Mouse (Mus musculus) embryonic facial prominence, embryonic 10.5 days (tissue): Measurements from ENCODE around the gene Pde6g. TPM values are rescaled to one million over a fixed set of nuclear protein-coding genes. Genes with fewer than 3 reads are reported as not detected.
A peak's percentile ranks its signal among the peaks of the same experiment; 100 is the strongest.
"Not testable (repeated sequence)": the region's sequence is repeated elsewhere in the genome, so short reads cannot be mapped to it uniquely, and the experiment has no call there.

Source experiments
- DNase-seq: peaks from one replicate; pipeline ENCODE4 v3.0.0-alpha.2; 2017; ENCODE audit warnings: low spot score
- H3K27ac ChIP-seq: fragments of 300-500 bp; sonication (generic); replicated peaks from 2 replicates; pipeline ENCODE4 v1.5.1; 2016; ENCODE audit warnings: mild to moderate bottlenecking
- H3K27me3 ChIP-seq: fragments of 300-500 bp; sonication (generic); replicated peaks from 2 replicates; pipeline ENCODE4 v1.6.1; 2016; ENCODE audit warnings: low read depth, mild to moderate bottlenecking; ENCODE audit not compliant: poor library complexity, severe bottlenecking
- H3K36me3 ChIP-seq: fragments of 300-500 bp; sonication (generic); replicated peaks from 2 replicates; pipeline ENCODE4 v1.6.1; 2016; ENCODE audit warnings: mild to moderate bottlenecking, moderate library complexity
- H3K4me1 ChIP-seq: fragments of 300-500 bp; sonication (generic); 2 replicates; pipeline ENCODE4 v1.6.1; 2016
- H3K4me3 ChIP-seq: fragments of 300-500 bp; sonication (generic); 2 replicates; pipeline ENCODE4 v1.5.1; 2016; ENCODE audit warnings: mild to moderate bottlenecking, moderate library complexity
- H3K9me3 ChIP-seq: fragments of 300-500 bp; sonication (generic); 2 replicates; pipeline ENCODE4 v1.6.1; 2016; ENCODE audit warnings: mild to moderate bottlenecking
- WGBS: fragments of 180-500 bp; shearing (Covaris S2); methylation state at CpG from one replicate; pipeline ENCODE4 v1.1.7; 2016; 5-methylcytosine and 5-hydroxymethylcytosine counted together
- polyA plus RNA-seq: library from polyadenylated mRNA; unstranded; fragments of >200 nt; fragmentation: Nextera tagmentation; extraction: Ambion mirVana; gene quantifications from 2 replicates; pipeline ENCODE4 v1.2.1, GENCODE M21; 2016

Gene Pde6g
- polyA plus RNA-seq, 1 experiment from 2014 or later: 0.44 TPM

DNA sequence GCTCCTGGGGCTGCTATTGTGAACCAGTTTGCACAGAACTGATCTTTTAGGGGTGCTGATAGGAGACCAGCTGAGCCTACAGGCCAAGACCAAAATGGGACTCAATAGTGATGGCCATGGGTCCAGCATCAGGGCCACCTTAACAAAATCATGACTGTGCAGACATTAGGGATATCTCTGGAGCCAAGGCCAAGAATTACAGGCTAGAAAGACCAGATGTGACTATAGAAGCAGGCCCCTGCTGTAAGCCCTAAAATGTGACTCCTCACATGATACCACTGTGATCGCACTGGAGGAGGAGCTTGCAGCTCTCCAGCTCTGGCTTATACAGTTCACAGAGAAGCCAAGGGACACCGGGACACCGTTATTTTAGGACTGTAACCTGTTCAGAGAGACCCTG, 11.0 kb downstream of the Pde6g start, which contains the start of gene Tspan10:
Tspan10 (plus strand) TSS at position 301 of the 400 bp plus-strand sequence.
- Histone ChIP-seq H3K36me3 (no peaks in the 10 kb centered on the region), H3K4me3 (no peak within 1 kb of the TSS), H3K4me1 (peaks cover 4% of the 10 kb centered on the region; the same call in 1 of the 2 replicates), H3K27ac (no peak within 1 kb of the TSS), H3K9me3 (no peaks in the 10 kb centered on the region), H3K27me3 (no peaks in the 10 kb centered on the region; the same call in 1 of the 2 replicates)
- 85% methylated on average over 3 of the region's 3 CpGs for WGBS
- DNase-seq: no peak

DNA sequence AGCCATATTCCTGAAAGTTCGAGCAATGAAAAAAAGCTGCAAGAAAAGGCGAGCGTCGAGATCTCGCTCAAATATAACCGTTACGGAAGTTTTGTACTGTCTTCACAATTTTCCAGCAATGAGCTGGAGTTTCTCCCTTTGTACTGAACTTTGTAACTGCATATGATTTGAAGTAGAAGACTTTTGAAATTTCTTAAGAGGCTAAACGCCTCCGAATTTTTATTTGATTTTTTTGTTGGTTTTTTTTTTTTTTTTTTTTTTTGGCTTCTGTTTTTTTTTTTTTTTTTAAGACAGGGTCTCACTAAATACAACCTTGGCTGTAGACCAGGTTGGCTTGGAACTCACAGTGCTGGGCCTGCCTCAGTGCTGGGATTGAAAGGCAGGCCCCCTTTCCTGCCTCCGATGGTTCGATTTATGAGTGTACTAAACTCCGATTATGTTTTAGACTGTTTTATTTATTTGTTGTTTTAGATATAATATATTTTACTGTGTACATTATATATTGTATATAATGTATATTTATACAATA, 15.4 kb downstream of the Pde6g start:
- Histone ChIP-seq H3K4me3 (peak overlapping the region; percentile 91), H3K9me3 (no peaks in the 10 kb centered on the region), H3K4me1 (peaks cover 14% of the 10 kb centered on the region), H3K36me3 (peaks cover 23% of the 10 kb centered on the region), H3K27me3 (no peaks in the 10 kb centered on the region), H3K27ac (peak overlapping the region; percentile 95)
- WGBS: 32% methylated on average over 12 of the region's 12 CpGs
- no peak for DNase-seq

DNA sequence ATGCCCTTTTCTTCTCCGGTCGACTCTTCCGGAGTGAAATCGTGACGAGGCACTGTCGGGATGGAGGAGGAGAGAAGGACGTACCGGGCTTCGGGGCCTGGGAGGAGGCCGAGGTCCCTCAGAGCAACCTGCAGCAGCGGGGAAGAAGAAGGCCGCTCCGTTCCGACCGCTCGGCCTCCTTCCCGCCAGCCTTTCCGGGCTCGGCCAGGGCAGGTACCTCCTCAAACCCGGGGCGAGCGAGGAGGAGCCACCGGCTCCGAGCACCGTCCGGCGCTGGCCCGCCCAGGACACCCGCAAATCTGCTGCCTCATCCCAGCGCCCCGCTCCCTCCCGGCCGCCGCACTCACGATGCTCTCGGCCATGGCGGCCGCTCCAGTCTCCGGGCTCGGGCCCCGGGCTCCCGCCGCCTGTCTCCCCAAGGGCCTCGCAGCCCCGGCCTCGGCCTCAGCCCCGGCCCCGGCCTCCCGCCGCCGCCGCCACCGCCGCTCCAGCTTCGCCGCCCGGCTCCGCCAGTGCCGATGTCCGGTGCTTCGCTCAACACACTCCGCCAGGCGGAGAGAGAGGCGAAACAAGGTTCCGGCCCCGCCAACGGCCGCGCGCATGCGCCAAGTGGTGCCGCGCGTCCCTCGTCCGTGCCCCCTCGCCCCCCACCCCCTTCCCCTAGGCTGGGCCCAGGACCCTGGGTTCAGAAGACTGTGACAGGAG, 16.0 kb downstream of the Pde6g start, which contains the start of gene Nploc4:
Nploc4 (minus strand) TSS at position 557 of the 705 bp plus-strand sequence.
- Histone ChIP-seq H3K4me3 (peak within 1 kb of the TSS; percentile 91), H3K27ac (peak within 1 kb of the TSS; percentile 95), H3K27me3 (no peaks in the 10 kb centered on the region), H3K4me1 (peaks cover 14% of the 10 kb centered on the region), H3K9me3 (no peaks in the 10 kb centered on the region), H3K36me3 (peaks cover 30% of the 10 kb centered on the region)
- DNase-seq: peak; percentile 95
- WGBS: under 1% methylated on average over 77 of the region's 77 CpGs

- H3K4me1 ChIP-seq: no peaks in the 10 kb centered on the region
- no peak for DNase-seq
- H3K4me3 ChIP-seq: no peak overlapping the region
- no peak overlapping the region for H3K27ac ChIP-seq
- no peaks in the 10 kb centered on the region for H3K9me3 ChIP-seq
- H3K36me3 ChIP-seq: peaks cover 95% of the 10 kb centered on the region
- WGBS: 94% methylated on average over 3 of the region's 3 CpGs
- H3K27me3 ChIP-seq: no peaks in the 10 kb centered on the region
Measured at GRCm38 (mm10) chr11:120426727-120427126, 26.6 kb downstream of the Pde6g start.

DNA sequence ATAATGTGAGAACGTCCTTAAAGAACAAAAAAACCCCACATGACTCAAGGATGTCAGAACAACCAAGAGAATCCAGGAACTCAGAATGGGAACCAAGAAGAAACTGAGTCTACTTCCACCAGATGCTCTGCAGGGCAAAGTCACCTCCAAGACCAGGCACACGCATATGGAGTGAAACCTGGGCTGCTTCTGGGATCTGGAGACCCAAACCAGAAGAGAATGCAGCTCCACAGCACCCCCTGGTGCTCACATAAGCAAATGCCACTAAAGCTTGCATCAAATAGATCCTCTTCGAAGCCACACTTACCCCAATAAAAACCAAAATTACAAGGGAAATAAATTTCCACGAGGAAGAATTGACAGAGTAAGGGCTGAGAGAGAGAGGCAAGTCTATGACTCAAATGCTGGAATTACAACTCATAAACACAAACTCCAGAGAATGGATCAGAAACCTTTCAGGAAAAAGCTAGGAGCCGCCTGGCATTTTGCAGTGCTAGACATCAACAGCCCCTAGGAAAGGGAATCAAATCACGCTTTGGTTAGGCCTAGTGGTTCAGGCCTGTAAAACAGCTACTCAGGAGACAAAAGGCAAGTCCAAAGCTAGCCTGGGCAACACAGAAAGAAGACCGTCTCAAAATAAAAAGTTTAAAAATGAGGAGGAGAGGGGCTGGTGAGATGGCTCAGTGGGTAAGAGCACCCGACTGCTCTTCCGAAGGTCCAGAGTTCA, 29.6 kb downstream of the Pde6g start:
- 77% methylated on average over 9 of the region's 9 CpGs for WGBS

GRCm38 (mm10) chr11:120422651-120423568, 30.4 kb downstream of the Pde6g start:
- no peak for DNase-seq
- no peak overlapping the region for H3K4me3 ChIP-seq
- WGBS: 91% methylated on average over 13 of the region's 13 CpGs
- H3K36me3 ChIP-seq: peaks cover 96% of the 10 kb centered on the region
- no peaks in the 10 kb centered on the region for H3K4me1 ChIP-seq
- H3K27ac ChIP-seq: no peak overlapping the region
- no peaks in the 10 kb centered on the region for H3K9me3 ChIP-seq
- no peaks in the 10 kb centered on the region for H3K27me3 ChIP-seq

More for the DNA sequence above, 29.6 kb downstream of the Pde6g start:
- no peak overlapping the region for H3K27ac ChIP-seq
- no peaks in the 10 kb centered on the region for H3K9me3 ChIP-seq
- no peaks in the 10 kb centered on the region for H3K27me3 ChIP-seq
- no peak overlapping the region for H3K4me3 ChIP-seq
- no peaks in the 10 kb centered on the region for H3K4me1 ChIP-seq
- H3K36me3 ChIP-seq: peaks cover 96% of the 10 kb centered on the region
- peak; percentile 68 for DNase-seq

DNA sequence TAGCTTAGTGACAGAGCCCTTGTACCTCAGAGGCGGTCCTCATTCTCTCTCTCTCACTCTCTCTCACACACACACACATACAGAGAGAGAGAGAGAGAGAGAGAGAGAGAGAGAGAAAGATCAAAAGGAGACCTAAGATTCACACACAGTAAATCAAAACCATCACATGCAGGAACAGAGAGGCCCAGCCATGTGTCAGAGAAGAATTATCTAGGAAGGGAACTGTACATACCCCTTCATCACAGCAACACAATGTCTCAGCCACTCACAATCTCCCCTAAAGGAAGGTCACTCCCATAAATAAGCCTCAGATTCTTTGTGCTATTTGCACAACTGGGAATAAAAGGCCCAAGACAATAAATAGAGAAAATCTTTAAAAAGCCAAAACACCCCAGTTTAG, 34.7 kb downstream of the Pde6g start:
- Histone ChIP-seq H3K27ac (no peak overlapping the region), H3K9me3 (no peaks in the 10 kb centered on the region), H3K27me3 (no peaks in the 10 kb centered on the region), H3K4me1 (no peaks in the 10 kb centered on the region), H3K36me3 (peaks cover 98% of the 10 kb centered on the region), H3K4me3 (no peak overlapping the region)
- 94% methylated on average over 1 of the region's 1 CpGs for WGBS
- no peak for DNase-seq

GRCm38 (mm10) chr11:120417852-120418251, 35.4 kb downstream of the Pde6g start:
- no peaks in the 10 kb centered on the region for H3K9me3 ChIP-seq
- WGBS: 94% methylated on average over 7 of the region's 7 CpGs
- peaks cover 98% of the 10 kb centered on the region for H3K36me3 ChIP-seq
- DNase-seq: no peak
- H3K4me1 ChIP-seq: no peaks in the 10 kb centered on the region
- H3K27me3 ChIP-seq: no peaks in the 10 kb centered on the region
- no peak overlapping the region for H3K27ac ChIP-seq
- no peak overlapping the region for H3K4me3 ChIP-seq

- not testable (repeated sequence) for DNase-seq, H3K27me3 ChIP-seq, H3K4me3 ChIP-seq, H3K4me1 ChIP-seq, H3K27ac ChIP-seq, H3K9me3 ChIP-seq
- peaks cover 98% of the 10 kb centered on the region for H3K36me3 ChIP-seq
- 96% methylated on average over 9 of the region's 10 CpGs for WGBS
Measured at GRCm38 (mm10) chr11:120413621-120414020, 39.7 kb downstream of the Pde6g start.

DNA sequence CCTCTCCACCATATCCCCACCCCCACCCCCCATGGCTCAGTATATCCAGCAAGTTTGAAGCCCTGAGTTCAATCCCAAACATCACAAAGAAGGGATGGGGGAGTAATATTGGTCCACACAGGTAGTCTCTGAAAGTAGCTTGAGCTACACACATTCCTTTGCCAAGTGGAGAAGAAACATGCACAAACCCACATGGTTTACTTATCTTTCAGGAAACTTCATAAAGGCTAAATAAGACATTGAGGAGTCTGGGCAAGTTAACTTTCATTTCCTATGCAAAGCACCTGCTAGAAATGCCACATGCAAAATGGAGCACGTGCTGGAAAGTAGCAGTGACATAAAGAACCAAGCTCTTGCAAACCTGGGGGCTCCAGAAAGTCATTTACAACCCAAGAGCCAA, 46.9 kb downstream of the Pde6g start:
- no peak for DNase-seq
- Histone ChIP-seq H3K4me1 (no peaks in the 10 kb centered on the region), H3K9me3 (no peaks in the 10 kb centered on the region), H3K4me3 (no peak overlapping the region), H3K36me3 (peaks cover 100% of the 10 kb centered on the region), H3K27me3 (no peaks in the 10 kb centered on the region), H3K27ac (no peak overlapping the region)
- WGBS: 79% methylated on average over 1 of the region's 1 CpGs

- DNase-seq: no peak
- Histone ChIP-seq H3K36me3 (peaks cover 100% of the 10 kb centered on the region), H3K27ac (no peak overlapping the region), H3K27me3 (no peaks in the 10 kb centered on the region), H3K4me3 (no peak overlapping the region), H3K4me1 (no peaks in the 10 kb centered on the region), H3K9me3 (no peaks in the 10 kb centered on the region)
- WGBS: 96% methylated on average over 3 of the region's 3 CpGs
Measured at GRCm38 (mm10) chr11:120405867-120406266, 47.4 kb downstream of the Pde6g start.

DNA sequence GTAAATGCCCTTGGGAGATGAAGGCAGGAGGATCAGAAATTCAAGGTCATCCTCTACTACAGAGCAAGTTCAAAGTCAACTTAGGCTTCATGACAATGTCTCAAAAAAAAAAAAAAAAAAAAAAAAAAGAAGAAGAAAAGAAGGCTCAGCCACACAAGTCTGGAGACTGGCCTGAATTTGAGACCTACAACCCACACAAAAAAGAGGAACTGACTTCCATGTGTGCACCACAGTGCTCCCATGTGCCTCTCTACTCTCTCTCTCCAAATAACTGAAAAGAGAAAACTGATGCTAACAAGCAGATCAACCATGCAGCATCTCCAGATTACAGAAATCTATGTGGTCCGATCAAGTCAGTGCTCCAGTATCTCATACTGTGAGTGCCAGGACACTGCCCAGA, 48.5 kb downstream of the Pde6g start:
- no peaks in the 10 kb centered on the region for H3K9me3 ChIP-seq
- H3K36me3 ChIP-seq: peaks cover 100% of the 10 kb centered on the region
- no peak overlapping the region for H3K4me3 ChIP-seq
- DNase-seq: no peak
- H3K4me1 ChIP-seq: no peaks in the 10 kb centered on the region
- no peak overlapping the region for H3K27ac ChIP-seq
- no peaks in the 10 kb centered on the region for H3K27me3 ChIP-seq
- WGBS: 90% methylated on average over 1 of the region's 1 CpGs
